Mouse (Mus musculus) ES-Bruce4 (cell line): ENCODE data around the gene Faap24.

Experiments
- CTCF ChIP-seq: IDR thresholded peaks from one replicate; pipeline ENCODE4 v1.8.1; 2011; ENCODE audit warnings: low read depth, low read length
- POLR2A ChIP-seq: IDR thresholded peaks from one replicate; pipeline ENCODE4 v1.8.1; 2011; ENCODE audit warnings: low read length; ENCODE audit not compliant: insufficient read depth

- TF ChIP-seq POLR2A, result no peak
- TF ChIP-seq CTCF, result no peak
Measured at GRCm38 (mm10) chr7:35365161-35365910, 31.3 kb downstream of the Faap24 start.
